Comparison of ENCODE assay signal across 8 mouse cellular contexts in genomic region chr6:53067446-53067988, GRCm38 (mm10). TPM values are rescaled to one million over a fixed set of nuclear protein-coding genes. Genes with fewer than 3 reads are reported as not detected.
DNase-seq lines count a peak whose midpoint lies in the region; ATAC-seq lines count a peak whose summit lies in the region.

No protein-coding gene starts in this region.

- peaks cover 4% of the 10 kb centered on the region; the same call in 1 of the 2 replicates for H3K27me3 ChIP-seq in heart, embryonic 11.5 days (ENCODE audit: control insufficient read depth, insufficient read depth, low read length)

- ATAC-seq in heart, embryonic 11.5 days (replicated peaks; ENCODE audit: insufficient number of reproducible peaks, low FRiP score, low TSS enrichment): no peak
- ATAC-seq in erythroid progenitor cell, adult 5-6 weeks (replicated peaks; ENCODE audit: low FRiP score, poor library complexity, severe bottlenecking): no peak

- H3K4me2 ChIP-seq in heart, embryonic 11.5 days: peak overlapping the region; percentile 86

- WGBS in heart, embryonic 11.5 days (ENCODE audit: insufficient replicate concordance): 4% methylated on average over 39 of the region's 41 CpGs

- no peaks in the 10 kb centered on the region for H3K36me3 ChIP-seq in heart, embryonic 11.5 days (ENCODE audit: control insufficient read depth, insufficient read depth, low read length)

- peak overlapping the region; percentile 85 for H3K4me3 ChIP-seq in heart, embryonic 11.5 days (ENCODE audit: low read depth, low read length)

- peak overlapping the region; percentile 75; the same call in 1 of the 2 replicates for H3K9ac ChIP-seq in heart, embryonic 11.5 days (ENCODE audit: low read depth, low read length)

- H3K27ac ChIP-seq in heart, embryonic 11.5 days (ENCODE audit: low read depth, low read length): no peak overlapping the region

- peaks cover 6% of the 10 kb centered on the region; the same call in 1 of the 2 replicates for H3K4me1 ChIP-seq in heart, embryonic 11.5 days (ENCODE audit: control insufficient read depth, insufficient read depth, low read length)

- H3K9me3 ChIP-seq in heart, embryonic 11.5 days (replicated peaks; ENCODE audit: control insufficient read depth, low read length): no peaks in the 10 kb centered on the region

- peak; percentile 5 to 15 for DNase-seq in spleen, postnatal 10 days (ENCODE audit: low spot score in 2 of 2)
- DNase-seq in spleen, adult 12 weeks (ENCODE audit: low spot score): no peak
- DNase-seq in cerebellum, adult 8-10 months: peak; percentile 37
- DNase-seq in layer of hippocampus, postnatal 25 days (ENCODE audit: extremely low spot score in 1 of 2, low spot score in 1 of 2): peak; percentile 12 to 22
- DNase-seq in lung, postnatal 25 days (ENCODE audit: low spot score): peak; percentile 1
- peak; percentile 26 for DNase-seq in right cerebral cortex, postnatal 4 days

RNA-seq across cellular contexts. Expression of gene Jazf1, which starts 0.9 kb away (rescaled TPM):
- polyA plus RNA-seq in heart, embryonic 11.5 days (2014; fragmentation: Nextera tagmentation; extraction: Ambion mirVana): 11.5 and 11.9 TPM in 2 replicates
- total RNA-seq in layer of hippocampus, postnatal 25 days (2021): 10 to 100 TPM; 36.8 to 37.8 TPM
- not detected in 2 replicates for total RNA-seq in erythroid progenitor cell, adult 5-6 weeks (2015; ENCODE audit: low replicate concordance)
- 1.2 TPM in 1 of 2 replicates, not detected in the other for total RNA-seq in erythroid progenitor cell, adult 5-6 weeks (2017; ENCODE audit: low replicate concordance)

Comparison
In these comparisons a context has a peak if more than half of its experiments do, and no peak if none do; other contexts are left out.
1. RNA of gene Jazf1, which starts 0.9 kb away (total RNA-seq): 36.8 to 37.8 TPM in layer of hippocampus, postnatal 25 days; 1.2 TPM in erythroid progenitor cell, adult 5-6 weeks; every median in the first group is over 10 times any median in the second.